Mouse (Mus musculus) left cerebral cortex, adult 9 months (tissue): ENCODE results near the gene Car10.

Experiments
- DNase-seq, 2 experiments: peaks; one replicate each; pipeline ENCODE4 v3.0.0; 2022; ENCODE audit warnings: low spot score in 2 of 2

Gene Car10

DNA sequence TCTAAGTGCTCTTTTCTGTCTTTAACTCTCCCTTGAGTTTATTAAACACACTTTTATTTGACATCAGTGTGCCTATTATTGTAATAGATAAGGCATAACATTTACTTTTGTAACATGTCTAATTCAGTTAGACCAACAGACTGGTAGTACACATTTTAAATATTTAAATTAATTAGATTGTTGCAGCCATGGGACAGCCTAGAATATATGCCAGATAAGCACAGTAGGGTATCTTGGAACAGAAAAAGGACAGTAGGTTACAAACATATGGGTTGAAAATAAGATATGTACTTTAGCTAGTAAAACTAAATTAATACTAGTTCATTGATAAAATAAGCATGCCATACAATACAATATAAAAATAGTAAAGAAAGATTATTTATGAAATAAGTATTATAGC, 74.6 kb downstream of the Car10 start:
- DNase-seq: no peak

DNA sequence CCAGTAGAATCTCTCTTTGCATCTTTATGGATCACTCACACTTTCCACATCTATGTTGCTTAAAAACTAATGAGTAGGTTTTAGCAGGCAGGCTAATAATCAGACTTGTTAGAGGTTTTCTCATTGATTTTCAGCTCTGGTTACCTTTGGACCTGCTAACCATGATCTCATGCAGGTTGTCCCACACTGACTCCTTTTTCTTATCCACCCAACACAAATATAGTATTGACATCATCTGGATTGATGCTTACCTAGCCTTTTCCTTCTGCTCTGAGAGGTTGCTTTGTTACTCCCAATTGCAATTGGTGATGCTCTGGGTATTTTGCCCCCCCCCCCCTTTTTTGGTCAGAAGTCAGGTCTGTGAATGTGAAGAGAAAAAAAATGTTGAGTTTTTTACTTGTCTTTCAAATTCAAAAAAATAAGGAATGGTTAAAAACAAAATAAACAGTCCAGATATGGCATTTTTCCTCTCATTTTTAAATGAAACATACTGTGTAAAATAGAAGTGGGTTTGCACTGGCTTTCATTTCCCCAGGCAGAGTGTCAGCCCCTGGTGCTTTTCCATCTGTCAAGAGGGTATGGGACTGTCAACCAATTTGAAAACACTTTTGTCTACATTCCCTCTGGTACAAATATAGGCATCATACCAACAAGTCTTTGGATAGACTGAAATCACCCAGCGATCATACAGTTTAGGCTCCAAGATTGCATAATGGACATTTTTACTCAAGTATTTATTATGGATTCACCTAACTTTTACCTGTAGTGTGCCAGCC, 75.9 kb downstream of the Car10 start:
- DNase-seq: no peak

DNA sequence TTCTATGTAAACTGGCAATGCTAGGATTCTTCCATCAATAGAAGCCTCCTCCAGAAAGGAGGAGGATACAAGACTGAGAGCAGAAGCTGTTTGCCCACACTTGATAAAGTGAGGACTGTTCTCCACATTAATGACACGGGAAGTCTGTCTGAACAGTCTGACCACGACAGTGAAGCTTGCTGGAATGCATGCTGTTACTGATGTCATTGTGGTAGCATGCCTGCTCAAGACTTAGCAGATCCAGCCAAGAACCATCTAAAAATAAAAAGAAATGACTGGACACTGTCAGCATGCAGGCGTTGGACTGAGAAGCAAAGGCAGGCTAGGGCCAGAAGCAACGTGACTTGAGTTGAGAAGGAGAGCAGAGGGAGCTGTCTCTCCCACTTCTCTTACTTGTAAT, 87.6 kb downstream of the Car10 start:
- DNase-seq: peak; percentile 25 to 33

DNA sequence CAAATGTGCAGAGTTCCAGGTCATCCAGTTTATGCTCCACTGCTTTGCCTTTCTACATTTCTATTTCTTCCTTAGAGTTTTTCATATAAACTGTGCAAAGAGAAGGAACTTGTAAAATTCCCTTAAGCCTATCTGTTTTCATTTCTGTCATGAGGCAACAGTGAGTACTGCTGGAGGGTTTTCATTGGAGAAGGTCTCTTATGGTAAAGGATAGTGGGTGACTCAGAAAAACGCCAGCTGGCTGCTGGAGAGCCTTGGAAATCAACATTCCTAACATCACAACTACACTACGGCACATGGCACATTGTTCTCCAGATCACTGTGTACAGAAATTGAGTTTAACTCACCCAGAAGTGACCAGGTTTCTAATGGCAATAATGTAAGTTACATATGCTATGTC, 88.3 kb downstream of the Car10 start:
- DNase-seq: peak in 1 of 2 experiments; percentile 13

DNA sequence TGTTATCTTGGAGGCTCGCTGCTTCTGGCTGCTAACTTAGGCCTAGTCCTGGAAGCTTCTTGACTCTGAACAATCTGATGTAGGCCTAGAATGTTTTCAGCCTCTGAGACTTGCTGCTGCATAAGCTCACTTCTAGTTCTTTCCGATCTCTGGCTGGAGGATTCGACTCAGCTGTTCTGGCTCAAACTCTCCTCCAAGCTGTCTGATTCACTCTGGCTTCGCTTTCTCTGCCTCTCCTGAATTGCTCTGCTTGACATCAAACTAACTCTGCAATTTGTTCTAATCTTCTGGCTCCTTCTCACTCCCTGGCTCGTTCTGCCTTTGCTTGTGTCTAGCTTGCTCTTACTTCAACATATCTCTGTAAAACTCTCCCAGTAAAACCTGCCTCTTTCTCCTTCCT, 90.8 kb downstream of the Car10 start:
- DNase-seq: no peak

DNA sequence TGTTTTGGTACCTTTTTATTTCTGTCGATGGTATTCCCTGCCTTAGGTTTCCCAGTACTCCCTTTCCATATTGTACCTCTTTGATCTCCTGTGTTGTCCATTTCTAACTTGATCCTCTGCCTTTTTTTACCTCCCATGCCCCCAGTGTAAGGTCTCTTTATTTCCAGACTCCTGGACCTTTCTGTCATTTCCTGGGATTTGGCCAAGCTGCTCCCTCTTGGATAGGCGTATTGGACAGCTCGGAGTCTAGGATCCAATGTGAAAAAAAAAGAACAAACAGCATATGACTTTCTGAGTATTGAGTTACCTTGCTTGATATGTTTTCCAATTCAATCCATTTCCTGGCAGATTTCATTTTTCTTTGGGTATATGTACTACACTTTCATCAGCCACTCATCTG, 102.2 kb downstream of the Car10 start:
- no peak for DNase-seq

DNA sequence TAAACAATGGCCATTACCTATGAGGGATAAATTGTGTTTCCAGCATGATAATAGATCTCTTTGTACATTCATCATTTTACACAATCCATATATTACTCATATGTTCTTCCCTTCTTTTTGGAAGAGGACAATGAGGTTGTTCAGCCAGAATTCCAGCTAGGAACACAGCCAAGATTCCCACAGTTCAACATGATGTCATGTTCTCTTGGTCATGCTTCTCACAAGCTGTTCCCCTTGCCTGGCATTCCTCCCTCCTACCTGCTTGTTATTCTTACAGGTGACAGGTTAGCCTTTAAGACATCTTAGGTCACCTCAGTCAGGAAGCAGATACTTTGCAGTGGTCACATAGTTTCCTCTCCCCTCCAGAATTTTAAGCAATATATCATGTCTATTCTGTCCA, 119.6 kb downstream of the Car10 start:
- no peak for DNase-seq

DNA sequence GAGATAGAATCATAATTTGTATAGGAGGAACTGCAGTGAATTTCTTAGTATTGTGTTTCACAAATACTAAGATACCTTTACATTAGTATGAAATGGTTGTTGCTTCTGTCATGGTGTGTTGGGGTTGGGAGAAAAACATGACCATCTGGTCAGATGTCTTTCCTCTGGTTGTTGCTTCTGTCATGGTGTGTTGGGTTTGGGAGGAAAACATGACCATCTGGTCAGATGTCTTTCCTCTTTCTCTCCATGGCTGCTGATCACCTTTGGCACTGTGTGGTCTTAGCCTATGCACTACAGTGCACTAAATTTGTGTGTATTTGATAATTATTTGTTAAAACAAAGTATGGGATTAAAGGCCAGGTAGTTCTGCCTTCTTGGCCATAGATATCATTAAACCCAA, 132.2 kb downstream of the Car10 start:
- no peak for DNase-seq

DNA sequence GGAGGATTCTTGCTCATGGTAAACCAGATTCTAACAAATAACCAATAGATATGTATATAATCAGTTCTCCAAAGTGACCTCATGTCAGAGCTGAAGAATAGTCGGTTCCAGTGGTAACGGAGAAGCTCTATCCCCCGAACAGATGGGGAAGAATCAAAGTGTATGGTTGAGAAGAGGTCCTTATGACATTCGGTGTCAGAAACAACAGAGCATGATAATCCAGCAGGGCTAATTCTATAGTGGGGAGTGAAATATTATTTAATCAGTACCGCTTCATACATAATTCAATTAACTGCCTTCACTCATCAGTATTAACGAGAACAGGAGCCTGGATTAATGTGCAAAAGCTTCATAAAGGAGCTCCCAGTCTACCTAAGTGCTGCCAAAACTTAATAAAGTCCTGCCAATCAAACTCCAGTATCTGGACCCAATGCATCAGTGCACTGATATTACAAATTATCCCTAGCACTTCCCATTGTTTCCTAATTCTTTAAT, 152.0 kb downstream of the Car10 start:
- no peak for DNase-seq

DNA sequence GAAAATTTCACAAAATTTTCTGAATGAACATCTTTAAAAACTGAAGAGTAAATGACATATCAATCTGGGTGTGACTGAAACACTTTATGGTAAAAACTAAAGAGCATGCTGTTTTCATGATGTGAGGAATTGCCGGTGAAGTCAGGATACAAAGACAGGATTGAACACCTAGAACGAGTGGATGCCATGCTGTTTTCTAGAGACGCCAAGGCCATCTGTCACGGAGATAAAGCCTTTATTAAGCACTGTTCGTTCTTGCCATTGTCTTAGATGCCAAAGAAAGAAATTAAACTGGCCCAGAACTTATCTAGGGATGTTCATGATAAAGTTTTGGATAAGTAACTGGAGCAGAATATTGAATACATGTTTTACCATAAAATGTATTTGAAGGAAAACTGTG, 153.9 kb downstream of the Car10 start:
- DNase-seq: no peak

DNA sequence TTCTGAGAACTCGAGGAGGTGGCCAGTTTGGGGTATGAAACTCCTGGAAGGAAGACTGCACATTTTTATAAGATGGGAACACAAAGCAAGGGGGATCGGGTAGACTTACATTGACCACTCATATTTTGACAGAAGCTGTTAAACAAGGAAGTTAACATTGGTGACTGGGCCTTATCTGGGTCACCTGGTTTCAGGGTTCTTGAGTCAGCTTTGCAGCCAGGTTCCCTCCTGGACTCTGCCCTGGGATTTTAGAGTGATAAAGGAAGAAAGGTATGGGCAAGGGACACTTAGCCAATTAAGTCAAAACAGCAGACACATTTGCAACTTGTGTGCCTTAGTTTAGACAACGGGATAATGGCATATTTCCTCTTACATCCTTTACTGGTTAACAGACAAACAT, 166.2 kb downstream of the Car10 start:
- DNase-seq: no peak

DNA sequence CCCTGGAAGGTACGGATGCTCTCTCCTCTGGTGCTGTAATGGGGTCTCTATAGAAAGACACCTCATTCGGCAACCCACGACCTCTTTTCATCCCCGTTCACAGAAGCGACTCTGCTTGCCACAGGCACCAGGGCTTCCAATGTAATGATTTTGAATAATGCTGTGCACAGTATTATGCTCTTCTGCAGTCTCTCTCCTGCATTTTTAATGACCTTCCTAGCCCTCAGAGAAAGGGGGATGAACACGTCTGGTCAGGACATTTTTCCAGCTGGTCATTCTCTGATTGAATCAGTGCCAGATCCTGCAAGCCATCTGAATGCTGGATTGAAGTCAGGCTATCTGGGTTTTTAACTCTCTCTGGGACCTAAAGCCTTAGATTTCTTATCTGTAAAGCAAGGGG, 174.2 kb downstream of the Car10 start:
- no peak for DNase-seq

DNA sequence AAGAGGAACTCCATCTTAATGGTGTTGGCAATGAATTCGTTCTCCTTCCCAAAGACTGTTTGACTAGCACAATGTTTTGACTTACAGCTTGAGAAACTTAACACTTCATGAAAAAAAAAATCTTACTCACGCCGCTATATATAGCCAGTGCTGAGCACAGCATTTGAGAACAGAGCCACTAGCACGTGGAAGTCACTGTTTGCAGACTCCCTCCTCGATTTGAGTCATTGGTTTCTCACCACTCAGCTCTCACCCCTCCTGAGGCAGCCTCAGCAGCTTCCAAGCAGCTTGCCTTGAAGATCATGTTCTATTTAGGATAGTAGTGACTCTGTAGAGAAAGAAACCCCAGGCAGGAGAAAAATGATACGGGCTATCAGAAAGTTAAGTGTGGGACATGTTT, 176.1 kb downstream of the Car10 start:
- peak; percentile 70 to 74 for DNase-seq

DNA sequence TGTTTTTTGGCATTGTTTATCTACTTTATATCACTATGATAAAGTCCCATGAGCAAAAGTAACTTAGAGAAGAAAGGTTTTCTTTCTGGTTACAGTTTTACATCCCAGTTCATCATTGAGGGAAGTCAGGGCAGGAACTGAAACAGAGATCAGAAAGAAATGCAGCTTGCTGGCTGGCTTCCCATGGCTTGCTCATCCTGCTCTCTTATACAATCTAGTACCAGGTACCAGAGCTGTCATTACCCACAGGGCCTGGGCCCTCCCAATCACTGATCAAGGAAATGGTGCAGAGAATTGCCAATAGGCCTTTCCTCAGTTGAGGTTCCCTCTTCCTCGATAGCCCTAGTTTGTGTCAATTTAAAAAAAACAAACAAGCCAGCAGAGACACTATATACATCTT, 195.8 kb downstream of the Car10 start:
- DNase-seq: no peak

DNA sequence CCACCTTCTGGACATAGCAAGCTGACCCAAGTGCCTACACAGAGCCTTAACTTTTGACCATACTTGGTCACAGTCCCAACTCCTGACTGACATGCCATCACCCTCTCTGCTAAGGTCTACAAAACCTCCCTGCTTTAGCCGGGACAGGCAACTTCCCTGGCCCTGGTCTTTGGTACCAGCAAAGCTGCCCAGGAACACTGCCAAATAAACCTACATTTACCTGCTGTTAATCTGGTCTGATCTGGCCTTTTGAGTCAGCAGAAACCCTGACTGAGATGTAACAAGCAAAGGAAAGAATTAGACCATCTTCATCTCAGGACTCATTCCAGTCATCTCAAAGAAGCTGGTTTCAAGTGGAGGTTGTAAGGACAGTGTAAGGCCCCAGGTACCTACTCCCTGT, 212.2 kb downstream of the Car10 start:
- no peak for DNase-seq

DNA sequence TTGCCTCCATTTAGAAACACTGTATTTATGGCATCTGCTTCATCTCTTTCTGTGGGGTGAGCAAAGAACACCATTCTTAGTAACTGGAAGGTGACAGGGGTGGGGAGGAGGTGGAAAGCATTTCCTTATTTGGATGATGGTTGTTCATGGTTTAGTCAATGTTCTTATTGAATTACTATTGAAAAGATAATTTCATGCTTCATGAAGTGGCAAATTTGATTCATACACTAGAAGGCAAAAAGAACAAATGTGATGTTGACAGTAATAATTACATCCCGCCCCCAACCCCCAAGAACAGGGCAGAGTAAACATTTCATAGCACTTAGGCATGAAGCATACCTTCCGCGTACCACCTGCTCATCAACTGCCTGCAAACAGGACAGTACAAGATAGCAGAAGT, 239.9 kb downstream of the Car10 start:
- no peak for DNase-seq

DNA sequence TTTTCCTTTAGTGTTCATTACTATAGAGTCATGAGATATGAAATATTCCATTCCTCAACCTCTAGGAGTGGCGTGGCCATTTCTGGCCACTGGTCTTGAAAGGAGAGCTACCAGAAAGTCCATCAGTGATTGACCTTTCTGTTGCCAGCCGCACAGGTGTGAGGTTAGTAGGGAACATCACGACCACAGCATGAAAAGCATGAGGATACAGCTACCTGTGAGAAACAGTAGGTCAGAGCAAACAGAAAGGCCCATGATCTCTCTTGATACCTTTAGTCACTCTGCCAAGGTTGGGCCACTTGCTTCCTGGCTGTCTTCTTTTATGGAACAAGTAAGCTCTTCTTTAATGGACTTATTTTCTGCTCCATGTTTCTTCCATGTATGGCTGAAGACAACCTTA, 246.1 kb downstream of the Car10 start:
- DNase-seq: no peak

DNA sequence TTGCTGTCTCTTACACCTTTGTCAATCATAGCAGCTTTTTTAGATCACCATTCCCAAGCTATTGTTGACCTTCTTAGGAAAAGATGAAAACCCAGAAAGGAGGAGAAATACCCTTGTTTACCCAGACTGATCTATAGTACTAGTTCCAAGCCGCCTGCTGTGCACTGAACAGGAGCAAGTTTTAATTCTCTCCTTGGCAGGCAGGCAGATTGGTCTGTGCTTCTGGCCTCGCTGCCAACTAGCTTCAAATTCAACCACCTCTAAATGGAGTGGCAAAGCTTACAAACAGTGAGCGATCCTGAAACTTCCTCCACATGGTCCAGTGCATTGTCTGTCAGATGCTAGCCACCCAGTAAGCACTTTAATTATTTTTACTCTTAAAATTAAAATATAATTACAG, 247.0 kb downstream of the Car10 start:
- peak in 1 of 2 experiments; percentile 12 for DNase-seq

DNA sequence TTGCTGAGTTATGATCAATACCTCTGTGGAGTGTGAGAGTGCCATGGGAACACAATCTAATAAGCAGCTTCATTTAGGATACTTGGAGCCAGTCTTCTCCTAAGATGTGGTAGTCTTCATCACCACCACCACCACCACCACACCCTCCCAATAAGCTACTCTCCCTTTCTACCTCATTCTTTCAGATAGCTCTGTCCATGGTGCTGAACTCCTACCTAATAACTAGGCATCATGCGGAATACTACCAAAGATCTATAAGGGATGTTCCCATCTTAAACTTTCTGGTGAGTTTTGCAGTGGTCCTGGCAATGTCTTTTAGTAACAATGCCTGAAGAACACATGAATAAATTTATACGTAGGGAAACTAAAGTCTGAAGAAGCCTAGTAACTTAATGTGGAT, 263.7 kb downstream of the Car10 start:
- no peak for DNase-seq

DNA sequence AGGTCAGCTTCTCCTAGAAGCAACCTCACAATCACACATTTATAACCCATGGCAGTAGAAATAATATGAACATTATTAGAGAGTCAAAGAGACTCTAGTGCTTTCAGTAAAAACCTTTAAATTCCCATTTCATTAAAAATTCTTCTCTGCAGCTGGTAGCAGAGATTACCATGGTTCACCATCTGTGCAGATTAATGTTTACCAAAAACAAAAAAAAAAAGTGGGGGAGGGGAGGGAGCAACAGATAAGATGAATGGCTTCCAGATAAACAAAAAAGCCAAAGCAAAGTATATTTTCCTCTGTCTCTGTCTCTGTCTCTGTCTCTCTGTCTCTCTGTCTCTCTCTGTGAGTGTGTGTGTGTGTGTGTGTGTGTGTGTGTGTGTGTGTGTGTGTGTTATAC, 266.3 kb downstream of the Car10 start:
- DNase-seq: no peak

DNA sequence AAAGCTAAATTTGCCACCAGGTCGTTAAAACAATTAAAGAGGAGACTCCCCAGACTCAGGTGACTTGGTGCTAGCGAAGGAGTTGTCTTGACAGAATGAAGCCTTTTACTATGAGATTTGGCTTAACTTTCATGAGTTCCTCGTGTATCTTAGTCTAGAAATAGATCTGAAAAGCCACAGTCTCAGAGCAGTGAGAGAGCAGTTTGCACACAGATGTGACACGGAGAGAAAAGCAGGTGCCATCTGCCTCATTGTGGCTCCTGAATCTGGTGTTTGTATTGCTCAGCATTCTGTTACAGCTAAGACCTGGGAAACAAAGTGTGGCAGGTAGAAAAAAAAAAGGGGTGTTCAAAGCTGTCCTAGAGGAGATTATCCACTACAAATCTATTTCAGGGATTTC, 269.4 kb downstream of the Car10 start:
- peak in 1 of 2 experiments; percentile 26 for DNase-seq

DNA sequence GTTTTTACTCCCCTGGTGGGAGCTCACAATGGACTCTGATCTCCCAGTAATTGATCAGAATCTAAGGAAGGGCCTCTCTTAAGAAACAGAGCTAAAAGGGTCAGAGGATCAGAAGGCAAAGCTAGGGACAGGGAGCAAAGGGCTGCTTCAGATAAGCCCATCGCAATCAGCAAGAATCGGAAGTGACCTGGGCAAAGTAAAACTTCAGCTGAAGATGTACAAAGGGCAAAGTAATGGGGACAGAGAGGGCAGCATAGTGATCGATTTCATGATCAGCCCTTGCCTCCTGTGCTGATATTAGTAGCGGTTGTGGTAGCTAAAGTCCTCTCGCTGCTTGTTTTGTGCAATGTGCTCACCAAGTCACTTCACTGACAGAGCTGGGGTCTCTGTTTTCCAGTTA, 269.9 kb downstream of the Car10 start:
- DNase-seq: no peak

DNA sequence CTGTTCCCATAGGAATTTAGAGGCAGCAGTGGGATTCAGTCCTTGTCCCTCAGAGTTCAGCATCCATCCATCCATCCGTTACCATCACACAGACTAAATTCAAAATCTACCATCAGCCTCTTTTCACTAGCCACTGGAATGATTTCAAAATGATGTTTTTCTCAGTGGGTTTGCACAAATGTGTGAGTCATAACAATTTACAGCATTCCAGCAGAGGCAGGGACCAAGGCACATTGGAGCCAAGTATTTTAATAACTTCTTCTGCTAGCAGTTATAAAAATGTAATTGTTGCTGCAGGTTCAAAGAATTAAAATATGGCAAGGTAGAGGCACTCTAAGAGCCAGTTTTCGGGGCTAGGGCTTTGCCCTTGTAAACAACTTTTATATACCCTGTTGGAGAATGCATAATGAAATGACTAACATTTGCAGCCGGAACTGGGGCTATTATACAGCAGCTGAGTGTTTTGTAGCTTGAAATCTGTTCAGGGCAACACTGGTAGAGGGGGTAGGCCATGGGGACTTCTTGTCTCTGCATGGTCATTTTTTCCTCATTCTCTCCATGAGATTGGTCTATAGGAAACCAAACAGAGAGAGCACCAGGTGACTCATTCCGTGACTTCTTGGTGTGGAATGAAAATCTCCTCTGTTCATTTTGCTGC, 276.0 kb downstream of the Car10 start:
- DNase-seq: peak in 1 of 2 experiments; percentile 10
